Mouse (Mus musculus) kidney, embryonic 16.5 days (tissue): Measurements from ENCODE around the gene Hsph1. TPM values are rescaled to one million over a fixed set of nuclear protein-coding genes. Genes with fewer than 3 reads are reported as not detected.

Experiments
- ATAC-seq: fragments of 200-750 bp; cut with Nextera tagmentation; 2 replicates; pipeline ENCODE4 v1.8.0; 2017; ENCODE audit warnings: moderate TSS enrichment; ENCODE audit not compliant: low FRiP score, low TSS enrichment
- H3K27ac ChIP-seq: fragments of 300-500 bp; sonication (generic); 2 replicates; pipeline ENCODE4 v1.5.1; 2014; ENCODE audit warnings: low read length
- H3K27me3 ChIP-seq: fragments of 300-500 bp; sonication (generic); 2 replicates; pipeline ENCODE4 v1.6.1; 2014; ENCODE audit warnings: low read length, control low read depth, mixed read lengths; ENCODE audit not compliant: insufficient read depth
- H3K36me3 ChIP-seq: fragments of 300-500 bp; sonication (generic); 2 replicates; pipeline ENCODE4 v1.6.1; 2014; ENCODE audit warnings: low read length, control low read depth, mixed read lengths; ENCODE audit not compliant: insufficient read depth
- H3K4me1 ChIP-seq: fragments of 300-500 bp; sonication (generic); 2 replicates; pipeline ENCODE4 v1.6.1; 2014; ENCODE audit warnings: low read length, control low read depth, mixed read lengths; ENCODE audit not compliant: insufficient read depth
- H3K4me2 ChIP-seq: fragments of 300-500 bp; sonication (generic); replicated peaks from 2 replicates; pipeline ENCODE4 v1.6.1; 2014; ENCODE audit warnings: low read depth, low read length
- H3K4me3 ChIP-seq: fragments of 300-500 bp; sonication (generic); 2 replicates; pipeline ENCODE4 v1.5.1; 2014; ENCODE audit warnings: mild to moderate bottlenecking, low read length
- H3K9ac ChIP-seq: fragments of 300-500 bp; sonication (generic); replicated peaks from 2 replicates; pipeline ENCODE4 v1.6.1; 2014; ENCODE audit warnings: low read length
- H3K9me3 ChIP-seq: fragments of 300-500 bp; sonication (generic); 2 replicates; pipeline ENCODE4 v1.6.1; 2016; ENCODE audit warnings: low read length, control low read depth
- WGBS: fragments of 180-500 bp; shearing (Covaris S2); extraction: QIAGEN DNeasy Blood & Tissue Kit; methylation state at CpG from one replicate; pipeline ENCODE4 v1.1.7; 2014; 5-methylcytosine and 5-hydroxymethylcytosine counted together
- polyA plus RNA-seq: library from polyadenylated mRNA; unstranded; fragments of >200 nt; fragmentation: Nextera tagmentation; extraction: Ambion mirVana; gene quantifications from 2 replicates; pipeline ENCODE4 v1.2.1, GENCODE M21; 2015

The Hsph1 gene
- polyA plus RNA-seq, 1 experiment from 2014 or later, result 67.5 TPM

DNA sequence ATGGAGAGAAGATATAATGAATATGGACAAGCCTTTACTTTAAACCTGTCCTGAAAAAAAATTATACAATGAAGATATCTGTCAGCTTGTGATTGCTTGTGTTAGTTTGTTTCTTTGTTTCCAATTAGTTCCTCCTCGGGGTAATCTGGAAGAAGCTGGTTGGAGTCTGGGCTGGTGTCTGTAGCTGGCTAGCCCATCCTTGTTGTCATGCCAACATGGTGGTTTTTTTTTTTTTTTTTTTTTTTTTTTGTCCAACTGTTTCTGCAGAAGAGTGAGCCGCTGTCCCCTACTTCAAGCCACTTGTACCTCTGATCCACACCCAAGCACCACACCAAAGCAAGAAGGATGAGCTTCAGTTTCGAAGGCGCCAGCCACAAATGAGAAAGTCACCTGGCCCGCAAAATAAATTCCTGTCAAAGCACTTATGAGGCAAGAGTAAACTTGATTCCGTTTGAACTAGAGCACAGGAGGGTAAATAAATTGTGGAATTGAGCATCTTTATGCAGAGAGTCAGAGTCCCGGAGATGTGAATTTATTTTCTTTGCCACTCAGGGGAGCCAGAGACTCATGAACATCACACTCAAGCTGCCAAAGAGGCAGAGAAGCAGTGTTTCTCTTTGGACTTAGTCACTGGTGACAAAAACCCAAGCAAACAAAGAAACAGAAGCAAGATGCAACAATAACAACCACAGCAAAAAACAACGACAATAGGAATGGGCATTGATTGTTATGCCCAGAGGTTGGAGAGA is 11.4 kb upstream of the Hsph1 start:
- no peaks in the 10 kb centered on the region for H3K36me3 ChIP-seq
- no peak overlapping the region for H3K4me3 ChIP-seq
- H3K27ac ChIP-seq, result no peak overlapping the region
- WGBS, result 60% methylated on average over 8 of the region's 8 CpGs
- no peak overlapping the region for H3K4me2 ChIP-seq
- no peak for ATAC-seq
- H3K9ac ChIP-seq, result no peak overlapping the region
- no peaks in the 10 kb centered on the region for H3K27me3 ChIP-seq
- no peaks in the 10 kb centered on the region for H3K9me3 ChIP-seq
- no peaks in the 10 kb centered on the region for H3K4me1 ChIP-seq

DNA sequence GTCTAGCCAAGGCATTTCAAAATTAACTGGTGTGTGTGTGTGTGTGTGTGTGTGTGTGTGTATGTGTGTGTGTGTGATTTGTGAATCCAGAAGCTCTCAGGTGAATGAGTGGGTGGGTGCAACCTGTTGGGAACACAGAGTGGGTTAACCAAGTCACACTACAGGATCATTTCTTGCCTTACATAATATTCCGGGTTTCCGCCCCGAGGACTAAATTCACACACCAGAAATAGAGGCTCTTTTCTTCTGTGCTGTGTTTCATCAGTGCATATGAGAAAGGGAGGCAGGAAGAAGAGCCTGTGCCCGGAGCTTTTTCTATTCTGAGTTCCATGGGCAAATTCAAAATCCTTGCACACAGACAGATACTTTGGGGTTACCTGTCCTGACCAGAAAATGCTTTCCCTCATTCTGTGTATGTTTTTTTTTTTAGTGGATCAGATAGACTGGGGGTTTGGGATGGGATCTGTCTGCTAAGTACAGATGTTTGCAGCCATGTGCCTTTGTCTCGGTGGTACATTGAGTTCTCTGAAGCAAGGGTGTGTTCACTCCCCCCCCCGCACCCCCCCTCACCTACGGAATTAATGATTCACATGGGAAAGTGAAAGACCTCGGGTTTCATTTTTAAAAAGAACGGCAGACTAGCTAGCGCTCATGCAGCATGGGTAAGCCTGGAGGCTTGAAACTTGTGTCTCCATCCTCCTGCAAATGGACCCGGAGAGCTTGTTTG is 6.8 kb upstream of the Hsph1 start:
- H3K9me3 ChIP-seq, result no peaks in the 10 kb centered on the region
- no peaks in the 10 kb centered on the region for H3K4me1 ChIP-seq
- no peak overlapping the region for H3K4me3 ChIP-seq
- H3K27ac ChIP-seq, result no peak overlapping the region
- no peak for ATAC-seq
- WGBS, result 76% methylated on average over 11 of the region's 11 CpGs
- H3K9ac ChIP-seq, result no peak overlapping the region
- no peaks in the 10 kb centered on the region for H3K27me3 ChIP-seq
- no peak overlapping the region; the same call in 1 of the 2 replicates for H3K4me2 ChIP-seq
- H3K36me3 ChIP-seq, result no peaks in the 10 kb centered on the region

DNA sequence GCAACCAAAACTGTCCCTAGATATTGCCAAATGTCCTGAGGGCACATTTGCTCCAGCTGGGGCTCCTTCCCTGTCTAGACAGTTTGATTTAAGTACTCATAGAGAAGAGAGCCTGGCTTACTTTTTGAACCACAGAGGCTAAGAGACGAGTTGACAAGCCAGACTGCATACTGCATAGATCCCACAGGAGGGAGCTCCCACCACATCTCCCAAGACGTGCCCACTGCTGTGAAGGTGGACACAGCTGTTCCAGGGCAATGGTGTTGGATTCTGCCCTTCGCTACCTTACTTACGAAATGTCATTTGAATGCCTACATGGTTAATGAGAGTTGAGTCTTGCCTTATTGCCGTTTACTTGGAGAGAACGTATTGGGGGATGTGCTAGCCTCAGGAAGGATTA is 6.2 kb upstream of the Hsph1 start:
- peak; percentile 84; the same call in 1 of the 2 replicates for ATAC-seq
- H3K4me2 ChIP-seq, result no peak overlapping the region
- no peaks in the 10 kb centered on the region for H3K27me3 ChIP-seq
- H3K27ac ChIP-seq, result no peak overlapping the region
- H3K9ac ChIP-seq, result no peak overlapping the region
- H3K4me3 ChIP-seq, result no peak overlapping the region
- 0 out of 2 replicates have a peak, but pooled peaks cover 2% of the 10 kb centered on the region for H3K4me1 ChIP-seq
- 39% methylated on average over 6 of the region's 6 CpGs for WGBS
- no peaks in the 10 kb centered on the region for H3K36me3 ChIP-seq
- no peaks in the 10 kb centered on the region for H3K9me3 ChIP-seq

DNA sequence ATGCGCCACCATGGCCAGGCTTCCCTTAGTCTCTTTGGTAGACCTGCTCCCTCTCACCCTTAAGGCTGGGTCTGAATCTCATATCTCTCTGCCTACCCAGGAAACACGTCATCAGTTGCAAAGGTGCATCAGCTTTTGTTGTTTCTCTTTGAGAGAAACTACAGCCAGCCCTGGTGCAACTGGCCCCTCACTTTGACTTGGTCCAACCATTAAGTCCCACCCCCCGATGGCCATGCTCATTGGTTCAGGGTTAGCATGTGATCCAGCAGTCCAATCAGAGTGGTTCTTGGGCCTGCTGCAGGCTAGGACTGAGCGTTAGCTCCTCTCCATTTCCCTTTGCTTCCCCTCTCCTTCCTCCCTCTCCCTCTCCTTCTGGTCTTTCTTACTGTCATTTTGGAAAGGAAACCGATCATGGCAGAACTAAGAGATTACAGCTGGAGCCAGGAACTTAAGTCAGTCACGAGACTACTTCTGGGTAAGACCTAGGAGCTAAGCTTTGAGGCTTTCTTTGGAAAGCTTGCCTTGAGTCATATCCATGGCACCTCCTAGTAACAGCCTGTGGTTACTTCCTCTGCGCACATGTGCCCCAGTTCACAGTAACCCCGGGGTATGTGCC is 5.2 kb upstream of the Hsph1 start:
- 0 out of 2 replicates have a peak, but pooled peaks cover 4% of the 10 kb centered on the region for H3K4me1 ChIP-seq
- H3K9me3 ChIP-seq, result no peaks in the 10 kb centered on the region
- WGBS, result 87% methylated on average over 8 of the region's 8 CpGs
- H3K4me3 ChIP-seq, result no peak overlapping the region
- no peaks in the 10 kb centered on the region for H3K27me3 ChIP-seq
- no peak overlapping the region for H3K9ac ChIP-seq
- no peak overlapping the region for H3K27ac ChIP-seq
- H3K36me3 ChIP-seq, result no peaks in the 10 kb centered on the region
- no peak for ATAC-seq
- H3K4me2 ChIP-seq, result no peak overlapping the region

DNA sequence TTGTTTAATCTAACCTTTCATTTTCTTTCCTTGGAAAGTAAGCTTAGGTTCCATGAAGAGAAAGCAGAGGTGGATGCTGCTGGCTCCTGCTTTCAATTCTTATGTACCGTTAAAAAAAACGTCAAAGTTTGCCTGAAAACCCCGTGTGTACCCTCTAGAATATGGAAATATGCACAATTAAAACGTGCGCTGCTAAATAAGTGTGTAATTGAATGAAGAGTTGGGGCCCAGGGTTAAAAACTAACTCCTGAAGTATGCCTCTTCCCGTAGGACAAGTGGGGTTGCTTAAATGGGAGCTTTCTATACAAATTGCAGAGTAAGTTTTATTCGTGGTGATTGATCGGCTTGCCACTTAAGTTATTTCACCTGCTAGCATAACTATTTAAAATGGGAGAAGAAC is 1.1 kb upstream of the Hsph1 start:
- Histone ChIP-seq H3K27me3 (no peaks in the 10 kb centered on the region), H3K27ac (no peak overlapping the region), H3K4me1 (peaks cover 20% of the 10 kb centered on the region), H3K9ac (0 out of 2 replicates have a peak overlapping the region, but pooled peaks have one; percentile 74), H3K4me3 (peak overlapping the region; percentile 87), H3K36me3 (peaks cover 14% of the 10 kb centered on the region), H3K4me2 (peak overlapping the region; percentile 91), H3K9me3 (no peaks in the 10 kb centered on the region)
- 60% methylated on average over 8 of the region's 8 CpGs for WGBS
- ATAC-seq, result no peak

DNA sequence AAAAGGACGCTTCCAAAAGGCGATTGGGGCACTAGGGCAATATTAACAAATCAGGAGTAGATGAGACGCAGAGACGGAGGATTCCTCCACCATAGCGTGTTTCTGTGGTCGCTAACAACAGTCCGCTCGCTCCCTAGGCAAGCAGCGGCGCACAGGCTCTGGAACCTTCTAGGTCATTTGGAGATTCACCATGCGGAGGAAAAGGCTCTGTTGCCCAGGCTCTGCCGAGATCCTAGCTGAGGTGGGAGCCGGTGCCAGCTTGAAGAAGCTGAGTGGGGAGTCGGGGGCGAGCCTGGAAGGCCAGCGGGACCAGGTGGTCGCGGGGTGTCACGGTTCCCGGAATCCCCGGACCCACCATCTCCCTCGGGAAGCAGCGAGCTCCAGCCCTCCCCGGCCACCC is 620 bp downstream of the Hsph1 start:
- Histone ChIP-seq H3K27ac (peak overlapping the region; percentile 85), H3K27me3 (no peaks in the 10 kb centered on the region), H3K36me3 (peaks cover 23% of the 10 kb centered on the region), H3K9ac (peak overlapping the region; percentile 83), H3K4me2 (peak overlapping the region; percentile 91), H3K9me3 (no peaks in the 10 kb centered on the region), H3K4me3 (peak overlapping the region; percentile 87), H3K4me1 (peaks cover 20% of the 10 kb centered on the region)
- no peak for ATAC-seq
- WGBS, result under 1% methylated on average over 24 of the region's 24 CpGs

DNA sequence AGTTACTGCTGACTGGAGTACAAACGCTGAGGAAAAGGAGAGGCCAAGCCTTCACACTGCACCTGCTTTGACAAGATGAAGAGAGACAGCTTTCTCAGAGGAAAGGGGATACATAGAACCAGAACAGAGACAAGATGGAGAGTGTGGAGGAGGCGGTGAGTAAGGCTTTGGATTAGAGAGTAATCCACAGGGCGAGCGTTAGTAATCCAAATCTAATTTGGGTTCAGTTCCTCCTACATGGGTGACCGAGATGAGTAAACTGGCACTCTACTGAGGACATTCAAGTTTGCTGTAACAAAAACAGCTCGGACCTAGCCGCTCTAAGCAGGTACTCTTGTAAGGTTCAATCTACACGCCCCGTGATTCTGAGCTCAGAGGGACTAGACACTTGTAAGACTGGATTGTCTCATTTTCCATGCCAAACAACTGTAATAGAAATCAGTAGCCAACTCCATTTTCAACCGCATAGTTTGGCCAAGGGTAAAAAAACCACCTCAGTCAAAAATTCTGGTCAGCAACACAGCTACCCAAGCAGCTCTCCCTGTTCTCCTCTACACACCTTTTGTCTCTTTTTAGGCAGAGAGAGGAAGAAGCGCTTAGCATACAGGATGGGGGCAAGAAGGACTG is 1.7 kb downstream of the Hsph1 start:
- peak overlapping the region; percentile 91 for H3K4me2 ChIP-seq
- no peak for ATAC-seq
- peak overlapping the region; percentile 83 for H3K9ac ChIP-seq
- H3K36me3 ChIP-seq, result peaks cover 33% of the 10 kb centered on the region
- no peaks in the 10 kb centered on the region for H3K9me3 ChIP-seq
- peaks cover 20% of the 10 kb centered on the region for H3K4me1 ChIP-seq
- WGBS, result 53% methylated on average over 11 of the region's 11 CpGs
- H3K4me3 ChIP-seq, result peak overlapping the region; percentile 87
- no peaks in the 10 kb centered on the region for H3K27me3 ChIP-seq
- H3K27ac ChIP-seq, result no peak overlapping the region

DNA sequence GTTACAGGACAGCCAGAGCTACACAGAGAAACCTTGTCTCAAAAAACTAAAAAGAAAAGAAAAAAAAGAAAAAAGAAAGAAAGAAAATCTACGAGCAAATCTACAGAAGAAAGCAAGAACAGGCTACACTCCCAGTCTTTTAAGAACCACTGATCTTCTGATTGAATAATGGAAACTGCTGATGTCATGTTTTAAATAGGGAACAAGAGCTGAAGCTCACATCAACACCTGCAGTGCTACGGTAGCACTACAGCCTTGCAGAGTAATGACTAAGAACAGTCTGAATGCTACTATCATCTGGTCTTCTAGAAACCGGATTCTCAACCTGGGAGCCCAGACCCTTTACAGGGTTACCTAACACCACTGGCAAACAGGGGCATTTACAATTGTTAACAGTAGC is 10.6 kb downstream of the Hsph1 start:
- peaks cover 76% of the 10 kb centered on the region for H3K36me3 ChIP-seq
- WGBS, result 85% methylated on average over 3 of the region's 3 CpGs
- no peak for ATAC-seq
- H3K27me3 ChIP-seq, result no peaks in the 10 kb centered on the region
- H3K27ac ChIP-seq, result no peak overlapping the region
- H3K4me2 ChIP-seq, result no peak overlapping the region
- no peak overlapping the region for H3K9ac ChIP-seq
- no peak overlapping the region for H3K4me3 ChIP-seq
- H3K4me1 ChIP-seq, result no peaks in the 10 kb centered on the region
- no peaks in the 10 kb centered on the region for H3K9me3 ChIP-seq

DNA sequence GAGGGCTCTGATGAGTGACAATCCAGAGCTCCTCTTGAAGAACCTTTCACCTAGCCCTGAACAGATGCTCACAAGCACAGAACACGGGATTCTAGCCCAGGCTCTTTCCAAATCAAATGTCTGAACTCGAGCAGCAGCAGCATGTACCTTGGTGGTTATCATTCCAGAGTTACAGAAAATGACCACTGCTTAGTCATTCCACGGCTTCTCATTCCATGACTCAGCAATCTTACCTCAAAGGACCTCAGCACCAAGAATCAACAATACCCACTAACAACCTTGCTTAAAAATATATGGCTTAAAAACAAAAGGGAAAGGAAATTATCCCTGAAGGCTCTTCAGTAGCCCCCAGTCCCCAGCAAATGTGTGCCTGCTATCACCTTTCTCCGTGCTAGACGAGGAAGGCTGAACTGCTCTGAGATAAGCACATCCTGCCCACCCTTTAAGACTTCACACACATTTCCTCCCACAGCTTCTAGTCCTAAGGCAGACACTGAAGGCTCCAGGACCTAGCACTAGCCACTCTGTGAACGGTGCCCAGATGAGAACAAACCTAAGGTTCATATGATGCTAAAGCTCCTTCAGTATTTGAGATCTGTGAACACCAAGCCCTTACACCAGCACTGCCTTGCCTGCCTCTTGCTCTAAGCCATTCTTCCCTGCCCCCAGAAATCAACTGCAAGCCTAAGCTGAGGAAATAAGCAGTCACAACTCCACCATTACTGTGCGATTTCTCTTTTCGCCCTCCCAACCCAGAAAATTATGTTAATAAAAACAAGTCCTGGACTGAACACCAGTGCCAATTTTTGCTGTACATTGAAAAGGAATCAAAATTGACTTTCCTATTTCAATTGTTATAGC is 12.1 kb downstream of the Hsph1 start:
- no peak for ATAC-seq
- no peaks in the 10 kb centered on the region for H3K9me3 ChIP-seq
- H3K9ac ChIP-seq, result no peak overlapping the region
- H3K4me3 ChIP-seq, result no peak overlapping the region
- H3K36me3 ChIP-seq, result peaks cover 70% of the 10 kb centered on the region
- no peaks in the 10 kb centered on the region for H3K27me3 ChIP-seq
- no peak overlapping the region for H3K27ac ChIP-seq
- 82% methylated on average over 8 of the region's 8 CpGs for WGBS
- H3K4me1 ChIP-seq, result no peaks in the 10 kb centered on the region
- no peak overlapping the region for H3K4me2 ChIP-seq
